Mouse (Mus musculus) stomach, postnatal 0 days (tissue): ENCODE measurements around the gene Inpp5f. TPM values are rescaled to one million over a fixed set of nuclear protein-coding genes. Genes with fewer than 3 reads are reported as not detected.
"Not testable (repeated sequence)": the region's sequence is repeated elsewhere in the genome, so short reads cannot be mapped to it uniquely, and the experiment has no call there.

Experiments used
- ATAC-seq: fragments of 200-750 bp; cut with Nextera tagmentation; 2 replicates; pipeline ENCODE4 v1.8.0; 2017; ENCODE audit not compliant: low FRiP score, low TSS enrichment
- DNase-seq: peaks from one replicate; pipeline ENCODE4 v3.0.0-alpha.2; 2016; ENCODE audit warnings: low spot score
- H3K27ac ChIP-seq: fragments of 300-500 bp; sonication (generic); replicated peaks from 2 replicates; pipeline ENCODE4 v1.5.1; 2014; ENCODE audit warnings: mild to moderate bottlenecking, control low read depth
- H3K27me3 ChIP-seq: fragments of 300-500 bp; sonication (generic); 2 replicates; pipeline ENCODE4 v1.6.1; 2014; ENCODE audit warnings: low read length; ENCODE audit not compliant: control insufficient read depth, insufficient read depth
- H3K36me3 ChIP-seq: fragments of 300-500 bp; sonication (generic); 2 replicates; pipeline ENCODE4 v1.6.1; 2014; ENCODE audit warnings: low read length, mixed read lengths; ENCODE audit not compliant: control insufficient read depth, insufficient read depth
- H3K4me1 ChIP-seq: fragments of 300-500 bp; sonication (generic); replicated peaks from 2 replicates; pipeline ENCODE4 v1.6.1; 2014; ENCODE audit warnings: antibody characterized with exemption; ENCODE audit not compliant: control insufficient read depth, insufficient read depth
- H3K4me2 ChIP-seq: fragments of 300-500 bp; sonication (generic); replicated peaks from 2 replicates; pipeline ENCODE4 v1.6.1; 2014; ENCODE audit warnings: low read depth, mild to moderate bottlenecking, control low read depth, moderate library complexity
- H3K4me3 ChIP-seq: fragments of 300-500 bp; sonication (generic); 2 replicates; pipeline ENCODE4 v1.5.1; 2014; ENCODE audit warnings: low read depth, low read length, control low read depth
- H3K9ac ChIP-seq: fragments of 300-500 bp; sonication (generic); 2 replicates; pipeline ENCODE4 v1.6.1; 2014; ENCODE audit warnings: mild to moderate bottlenecking, low read length, control low read depth, mixed read lengths
- H3K9me3 ChIP-seq: fragments of 300-500 bp; sonication (generic); 2 replicates; pipeline ENCODE4 v1.6.1; 2016; ENCODE audit warnings: low read length; ENCODE audit not compliant: control insufficient read depth
- CTCF ChIP-seq: IDR thresholded peaks from 2 replicates; pipeline ENCODE4 v1.5.1; 2016; ENCODE audit warnings: antibody characterized with exemption, low read depth, mild to moderate bottlenecking, moderate library complexity
- EP300 ChIP-seq: optimal IDR thresholded peaks from 2 replicates; pipeline ENCODE3; 2016; ENCODE audit warnings: antibody characterized with exemption
- WGBS: fragments of 180-500 bp; shearing (Covaris S2); extraction: QIAGEN DNeasy Blood & Tissue Kit; methylation state at CpG from one replicate; pipeline ENCODE4 v1.1.7; 2014; 5-methylcytosine and 5-hydroxymethylcytosine counted together
- polyA plus RNA-seq: library from polyadenylated mRNA; unstranded; fragments of >200 nt; fragmentation: Nextera tagmentation; extraction: Ambion mirVana; gene quantifications from 2 replicates; pipeline ENCODE4 v1.2.1, GENCODE M21; 2015

The Inpp5f gene
- polyA plus RNA-seq, 1 experiment from 2014 or later = 12.4 TPM

DNA sequence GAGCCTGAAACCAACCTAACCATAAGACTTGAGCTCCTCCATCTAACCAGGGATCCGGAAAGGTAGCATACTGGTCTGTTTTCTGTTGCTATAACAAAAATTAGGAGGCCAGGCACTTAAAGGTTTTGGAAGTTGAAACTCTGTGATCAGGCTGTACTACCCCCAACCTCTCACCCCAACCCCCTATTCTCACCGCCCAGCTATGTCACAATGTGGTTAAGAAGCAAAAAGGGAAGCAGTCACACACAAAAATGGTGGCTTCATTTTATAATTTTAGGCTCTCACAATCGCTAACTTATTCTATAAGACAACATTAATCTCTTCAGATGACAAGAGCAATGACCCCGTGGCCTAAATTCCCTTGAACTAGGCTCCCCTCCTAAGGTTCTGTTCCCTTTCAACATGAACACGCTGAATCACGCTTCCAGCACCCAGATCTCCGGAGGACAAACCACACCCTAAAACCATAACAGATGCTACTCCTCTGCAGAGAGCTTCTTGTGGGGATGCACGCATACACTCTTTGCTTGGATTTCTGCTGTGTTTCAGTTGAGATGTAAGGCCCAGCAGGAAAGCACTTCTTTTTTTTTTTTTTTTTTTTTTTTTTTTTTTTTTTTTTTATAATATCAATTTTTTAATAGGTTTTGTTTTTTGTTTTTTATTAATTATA, 41.0 kb upstream of the Inpp5f start:
- Histone ChIP-seq H3K4me1 (no peaks in the 10 kb centered on the region), H3K9me3 (no peaks in the 10 kb centered on the region), H3K27me3 (no peaks in the 10 kb centered on the region), H3K9ac (no peak overlapping the region), H3K36me3 (no peaks in the 10 kb centered on the region), H3K4me2 (no peak overlapping the region), H3K4me3 (no peak overlapping the region), H3K27ac (no peak overlapping the region)
- no peak for TF ChIP-seq CTCF
- TF ChIP-seq EP300 = no peak
- DNase-seq = no peak
- 76% methylated on average over 8 of the region's 8 CpGs for WGBS
- ATAC-seq = no peak

DNA sequence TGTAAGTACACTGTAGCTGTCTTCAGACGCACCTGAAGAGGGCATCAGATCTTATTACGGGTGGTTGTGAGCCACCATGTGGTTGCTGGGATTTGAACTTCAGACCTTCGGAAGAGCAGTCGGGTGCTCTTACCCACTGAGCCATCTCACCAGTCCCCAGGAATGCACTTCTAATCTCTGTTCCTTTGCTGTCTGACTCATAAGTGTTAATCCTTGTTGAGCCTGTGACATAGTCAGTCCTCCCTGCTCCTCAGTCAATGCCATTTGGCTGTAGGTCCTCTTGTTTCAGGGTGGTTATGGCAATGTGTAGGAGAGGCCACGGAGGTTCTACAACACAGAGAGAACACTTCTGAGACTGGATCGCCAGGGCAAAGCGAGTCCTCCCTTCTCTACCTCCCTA, 40.5 kb upstream of the Inpp5f start:
- H3K9ac ChIP-seq, H3K4me3 ChIP-seq, DNase-seq, H3K4me2 ChIP-seq, ATAC-seq, H3K36me3 ChIP-seq, H3K4me1 ChIP-seq, H3K27me3 ChIP-seq, H3K27ac ChIP-seq, H3K9me3 ChIP-seq: not testable (repeated sequence)
- WGBS = 74% methylated on average over 7 of the region's 7 CpGs

DNA sequence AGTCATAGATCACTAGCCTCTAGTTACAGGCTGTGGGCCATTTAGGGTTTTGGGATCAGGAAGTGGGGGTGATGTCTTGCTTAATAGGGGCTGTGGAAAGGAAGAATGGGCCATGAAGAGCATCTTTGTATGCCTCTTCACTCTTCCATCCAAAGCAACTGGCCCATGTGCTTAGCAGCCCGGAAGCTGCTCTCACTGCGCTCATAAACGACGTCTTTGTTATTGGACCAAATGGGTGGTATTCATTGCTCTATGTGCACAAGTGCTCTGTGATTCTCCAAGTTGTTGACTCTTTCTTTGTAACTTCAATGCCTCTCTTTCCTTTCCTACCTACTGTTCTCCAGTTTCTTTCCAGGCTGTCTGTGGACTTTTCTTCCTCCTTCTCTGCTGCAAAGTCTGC, 39.1 kb upstream of the Inpp5f start:
- TF ChIP-seq CTCF (no peak), EP300 (no peak)
- no peak overlapping the region for H3K4me3 ChIP-seq
- no peak overlapping the region for H3K9ac ChIP-seq
- no peak overlapping the region for H3K27ac ChIP-seq
- 68% methylated on average over 4 of the region's 4 CpGs for WGBS
- DNase-seq (no peak), ATAC-seq (no peak)
- H3K27me3 ChIP-seq = no peaks in the 10 kb centered on the region
- H3K4me1 ChIP-seq = no peaks in the 10 kb centered on the region
- H3K36me3 ChIP-seq = no peaks in the 10 kb centered on the region
- H3K9me3 ChIP-seq = no peaks in the 10 kb centered on the region
- no peak overlapping the region for H3K4me2 ChIP-seq

DNA sequence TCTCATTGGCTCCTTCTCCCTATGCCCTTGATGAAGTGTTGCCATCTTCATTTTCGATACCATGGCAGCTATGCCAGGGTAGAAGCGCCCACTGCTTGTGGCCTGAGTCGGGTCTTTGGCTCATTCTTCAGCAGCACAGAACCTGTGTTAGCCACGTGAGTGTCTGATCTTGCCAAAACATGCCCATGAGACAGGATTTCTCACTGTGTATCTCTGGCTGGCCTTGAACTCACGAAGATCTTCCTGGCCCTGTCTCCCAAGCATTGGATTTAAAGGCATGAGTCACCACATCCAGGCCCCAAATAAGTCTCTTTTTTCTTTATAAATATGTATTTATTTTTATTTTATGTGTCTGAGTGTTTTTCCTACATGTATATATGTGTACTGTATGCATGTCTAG, 35.9 kb upstream of the Inpp5f start:
- TF ChIP-seq CTCF (no peak), EP300 (no peak)
- H3K36me3 ChIP-seq = no peaks in the 10 kb centered on the region
- no peaks in the 10 kb centered on the region for H3K4me1 ChIP-seq
- no peak overlapping the region for H3K4me3 ChIP-seq
- no peaks in the 10 kb centered on the region for H3K9me3 ChIP-seq
- no peaks in the 10 kb centered on the region for H3K27me3 ChIP-seq
- ATAC-seq (no peak), DNase-seq (no peak)
- no peak overlapping the region for H3K9ac ChIP-seq
- no peak overlapping the region for H3K4me2 ChIP-seq
- 82% methylated on average over 5 of the region's 5 CpGs for WGBS
- no peak overlapping the region for H3K27ac ChIP-seq

DNA sequence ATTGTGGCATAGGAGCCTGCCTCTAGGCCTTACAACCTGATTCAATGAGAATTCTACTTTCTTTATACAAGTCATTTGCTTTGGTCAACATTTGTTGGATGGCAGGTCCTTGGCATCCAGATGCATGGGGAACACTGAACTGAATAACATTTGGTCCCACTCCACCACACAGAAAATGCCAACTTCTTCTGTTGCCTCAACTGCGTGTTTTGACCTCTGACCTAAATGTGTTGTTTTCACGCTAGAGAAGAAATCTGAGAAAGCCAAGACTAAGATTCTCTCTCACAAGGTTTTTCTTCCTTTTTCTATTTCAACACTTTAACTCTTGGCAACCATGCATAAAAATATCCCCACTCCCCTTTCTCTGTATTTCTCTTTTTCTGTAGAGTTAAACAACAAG, 35.3 kb upstream of the Inpp5f start:
- Histone ChIP-seq H3K27me3 (no peaks in the 10 kb centered on the region), H3K27ac (no peak overlapping the region), H3K4me2 (no peak overlapping the region), H3K4me3 (no peak overlapping the region), H3K9me3 (no peaks in the 10 kb centered on the region), H3K9ac (no peak overlapping the region), H3K36me3 (no peaks in the 10 kb centered on the region), H3K4me1 (no peaks in the 10 kb centered on the region)
- TF ChIP-seq CTCF (no peak), EP300 (no peak)
- 79% methylated on average over 2 of the region's 2 CpGs for WGBS
- ATAC-seq = no peak
- DNase-seq = no peak

DNA sequence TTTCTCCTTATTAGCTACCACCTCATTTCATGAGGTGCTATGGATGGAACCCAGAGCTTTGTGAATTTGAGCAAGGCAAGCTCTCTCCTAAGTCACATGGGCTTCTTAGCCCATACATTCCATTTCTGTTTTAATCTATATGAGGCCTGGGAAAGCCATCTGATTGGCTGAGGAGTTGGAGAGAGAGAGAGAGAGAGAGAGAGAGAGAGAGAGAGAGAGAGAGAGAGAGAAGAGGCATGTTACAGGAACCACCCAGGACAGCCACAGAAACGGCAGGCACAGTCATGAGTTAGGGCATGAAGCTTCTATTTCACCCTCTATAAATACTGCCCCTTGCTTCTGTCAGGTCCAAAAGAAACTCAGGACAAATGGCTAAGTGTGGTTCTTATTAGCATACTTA, 33.5 kb upstream of the Inpp5f start:
- DNase-seq = no peak
- no peaks in the 10 kb centered on the region for H3K4me1 ChIP-seq
- no peak for ATAC-seq
- no peak overlapping the region for H3K27ac ChIP-seq
- H3K27me3 ChIP-seq = no peaks in the 10 kb centered on the region
- no peaks in the 10 kb centered on the region for H3K9me3 ChIP-seq
- 43% methylated on average over 1 of the region's 1 CpGs for WGBS
- TF ChIP-seq EP300 = no peak
- no peak for TF ChIP-seq CTCF
- no peak overlapping the region for H3K4me2 ChIP-seq
- H3K4me3 ChIP-seq = no peak overlapping the region
- no peak overlapping the region for H3K9ac ChIP-seq
- no peaks in the 10 kb centered on the region for H3K36me3 ChIP-seq
